Mouse (Mus musculus): ENCODE data around the gene Slc13a1. TPM values are rescaled to one million over a fixed set of nuclear protein-coding genes. Genes with fewer than 3 reads are reported as not detected.
"Not testable (repeated sequence)": the region's sequence is repeated elsewhere in the genome, so short reads cannot be mapped to it uniquely, and the experiment has no call there.

The Slc13a1 gene
- polyA plus RNA-seq (2015; fragmentation: Nextera tagmentation; extraction: Ambion mirVana), result 0.21 and 0.28 TPM in 2 replicates

DNA sequence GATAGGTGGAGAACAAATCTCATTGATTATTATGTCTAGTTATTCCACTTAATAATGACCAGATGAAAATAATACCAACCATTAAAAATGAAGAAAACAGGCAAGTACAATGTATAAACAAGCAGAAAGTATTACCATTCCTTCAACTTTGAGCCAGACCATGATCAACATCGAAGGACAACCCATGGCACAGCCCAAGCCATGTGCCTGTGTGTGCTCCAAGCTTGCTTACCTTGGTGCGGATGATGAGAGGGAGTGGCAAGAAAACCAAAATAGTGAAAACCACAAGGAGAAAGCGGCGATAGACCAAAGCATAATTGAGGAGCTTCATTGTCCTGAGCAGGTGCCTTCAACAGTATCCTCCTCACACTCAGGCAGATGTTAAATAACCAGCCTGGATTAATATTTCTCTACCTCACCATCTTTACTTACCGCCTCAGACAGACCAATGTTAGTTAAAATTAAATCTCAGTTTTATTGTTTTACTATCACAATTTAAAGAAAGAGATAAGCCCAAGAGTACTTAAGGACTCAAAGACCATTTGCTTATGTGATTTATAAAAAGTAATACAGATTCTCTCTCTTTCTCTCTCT, at the start of gene Slc13a1:
TSS of gene Slc13a1 (minus strand) at position 359 of the 594 bp plus-strand sequence.
- H3K27me3 ChIP-seq (ENCODE audit: control insufficient read depth, insufficient read depth, low read length), result no peaks in the 10 kb centered on the region
- no peak within 1 kb of the TSS for H3K4me2 ChIP-seq (ENCODE audit: low read depth, low read length)
- no peaks in the 10 kb centered on the region for H3K36me3 ChIP-seq (ENCODE audit: control insufficient read depth, insufficient read depth, low read length)
- no peak for ATAC-seq (ENCODE audit: insufficient read depth, low FRiP score)
- no peak within 1 kb of the TSS for H3K9ac ChIP-seq (ENCODE audit: low read length)
- no peak within 1 kb of the TSS for H3K4me3 ChIP-seq (replicated peaks; ENCODE audit: low read length)
- H3K27ac ChIP-seq (ENCODE audit: low read length), result no peak within 1 kb of the TSS
- no peaks in the 10 kb centered on the region for H3K9me3 ChIP-seq (replicated peaks; ENCODE audit: control insufficient read depth, low read length)
- H3K4me1 ChIP-seq (ENCODE audit: control insufficient read depth, insufficient read depth, low read length), result no peaks in the 10 kb centered on the region
- WGBS, result 80% methylated on average over 5 of the region's 5 CpGs

DNA sequence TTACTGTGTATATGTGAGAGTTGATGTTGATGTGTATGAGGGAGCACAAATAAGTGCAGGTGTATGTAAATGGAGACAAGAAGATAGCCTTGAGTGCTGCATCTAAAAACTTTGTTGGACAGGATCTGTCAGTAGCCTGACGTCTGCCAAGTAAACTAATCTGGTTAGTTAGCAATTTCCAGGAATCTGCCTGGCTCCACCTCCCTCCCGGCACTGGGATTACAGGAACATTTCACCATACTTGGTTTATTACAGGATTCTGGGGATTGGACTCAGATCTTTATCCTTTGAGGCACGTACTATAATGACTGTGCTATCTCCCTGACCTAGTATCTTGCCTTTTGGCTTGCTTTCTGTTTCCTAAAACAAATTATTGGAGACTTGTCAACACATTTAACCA, 40.0 kb upstream of the Slc13a1 start:
- H3K9me3 ChIP-seq (replicated peaks; ENCODE audit: control insufficient read depth, low read length), result no peaks in the 10 kb centered on the region
- no peaks in the 10 kb centered on the region for H3K36me3 ChIP-seq (ENCODE audit: control insufficient read depth, insufficient read depth, low read length)
- no peak overlapping the region for H3K4me2 ChIP-seq (ENCODE audit: low read depth, low read length)
- H3K27me3 ChIP-seq (ENCODE audit: control insufficient read depth, insufficient read depth, low read length), result no peaks in the 10 kb centered on the region
- no peak for ATAC-seq (ENCODE audit: insufficient read depth, low FRiP score)
- H3K4me3 ChIP-seq (replicated peaks; ENCODE audit: low read length), result no peak overlapping the region
- no peaks in the 10 kb centered on the region for H3K4me1 ChIP-seq (ENCODE audit: control insufficient read depth, insufficient read depth, low read length)
- no peak overlapping the region for H3K9ac ChIP-seq (ENCODE audit: low read length)
- WGBS, result 74% methylated on average over 3 of the region's 3 CpGs
- H3K27ac ChIP-seq (ENCODE audit: low read length), result no peak overlapping the region

DNA sequence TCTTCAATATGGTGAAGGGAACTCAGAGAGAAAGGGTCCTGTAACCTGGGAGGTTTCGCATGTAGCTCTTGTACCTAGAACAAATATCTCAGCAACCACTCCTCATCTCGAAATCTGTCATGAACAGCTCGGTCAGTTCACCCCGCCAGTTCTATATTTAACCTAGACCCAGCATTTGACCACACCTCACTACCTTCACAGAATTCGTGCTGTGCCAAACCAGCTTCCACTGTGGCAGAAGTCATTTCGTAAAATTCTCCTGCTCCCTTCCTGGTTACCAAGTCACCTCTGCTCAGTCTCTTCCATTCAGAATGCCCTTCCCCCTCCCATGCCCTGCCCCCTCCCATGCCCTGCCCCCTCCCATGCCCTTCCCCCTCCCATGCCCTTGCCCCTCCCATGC, 34.3 kb upstream of the Slc13a1 start:
- ATAC-seq (ENCODE audit: insufficient read depth, low FRiP score), result no peak
- 80% methylated on average over 6 of the region's 6 CpGs for WGBS
- Histone ChIP-seq H3K9me3 (replicated peaks; ENCODE audit: control insufficient read depth, low read length) (no peaks in the 10 kb centered on the region), H3K27ac (ENCODE audit: low read length) (no peak overlapping the region), H3K4me2 (ENCODE audit: low read depth, low read length) (no peak overlapping the region), H3K36me3 (ENCODE audit: control insufficient read depth, insufficient read depth, low read length) (no peaks in the 10 kb centered on the region), H3K4me1 (ENCODE audit: control insufficient read depth, insufficient read depth, low read length) (no peaks in the 10 kb centered on the region), H3K27me3 (ENCODE audit: control insufficient read depth, insufficient read depth, low read length) (no peaks in the 10 kb centered on the region), H3K9ac (ENCODE audit: low read length) (no peak overlapping the region), H3K4me3 (replicated peaks; ENCODE audit: low read length) (no peak overlapping the region)

DNA sequence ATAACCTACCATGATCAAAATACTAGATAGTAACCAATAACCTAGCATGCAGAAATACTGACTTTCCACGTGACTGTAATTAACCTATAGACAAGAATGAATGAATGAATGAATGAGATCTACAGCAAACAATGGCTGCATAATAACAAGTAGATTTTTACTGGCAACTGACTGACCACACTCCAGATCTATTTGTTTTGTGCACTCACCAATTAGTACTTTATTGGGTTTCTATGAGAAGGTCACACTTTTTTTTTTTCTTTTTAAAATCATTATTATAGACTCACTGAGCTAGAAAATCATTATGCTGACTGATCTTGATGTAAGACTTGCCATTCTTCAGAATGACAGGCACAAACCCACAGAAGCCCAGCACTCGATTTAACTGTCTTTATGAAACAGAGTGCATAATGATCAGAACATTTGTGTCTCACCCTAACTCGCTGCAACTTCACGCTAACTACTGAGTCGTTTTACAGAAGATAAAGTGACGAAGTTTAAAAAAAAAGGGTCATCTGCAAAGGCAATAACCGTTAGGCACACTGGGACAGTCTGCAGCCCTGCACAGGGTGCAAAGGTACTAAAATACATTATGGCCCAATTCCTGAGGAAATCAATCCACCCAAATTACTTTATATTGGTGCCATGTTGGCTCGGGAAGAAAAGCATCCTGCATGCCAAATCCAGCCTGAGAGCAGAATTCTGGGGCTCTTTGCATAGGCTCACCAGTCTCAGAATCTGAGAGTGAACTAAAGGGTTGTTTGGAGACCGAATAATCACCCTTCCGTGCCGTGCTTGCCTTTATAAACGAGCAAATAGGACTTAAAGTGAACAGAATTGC, 33.0 kb upstream of the Slc13a1 start:
- 76% methylated on average over 12 of the region's 12 CpGs for WGBS
- ATAC-seq (ENCODE audit: insufficient read depth, low FRiP score), result no peak

DNA sequence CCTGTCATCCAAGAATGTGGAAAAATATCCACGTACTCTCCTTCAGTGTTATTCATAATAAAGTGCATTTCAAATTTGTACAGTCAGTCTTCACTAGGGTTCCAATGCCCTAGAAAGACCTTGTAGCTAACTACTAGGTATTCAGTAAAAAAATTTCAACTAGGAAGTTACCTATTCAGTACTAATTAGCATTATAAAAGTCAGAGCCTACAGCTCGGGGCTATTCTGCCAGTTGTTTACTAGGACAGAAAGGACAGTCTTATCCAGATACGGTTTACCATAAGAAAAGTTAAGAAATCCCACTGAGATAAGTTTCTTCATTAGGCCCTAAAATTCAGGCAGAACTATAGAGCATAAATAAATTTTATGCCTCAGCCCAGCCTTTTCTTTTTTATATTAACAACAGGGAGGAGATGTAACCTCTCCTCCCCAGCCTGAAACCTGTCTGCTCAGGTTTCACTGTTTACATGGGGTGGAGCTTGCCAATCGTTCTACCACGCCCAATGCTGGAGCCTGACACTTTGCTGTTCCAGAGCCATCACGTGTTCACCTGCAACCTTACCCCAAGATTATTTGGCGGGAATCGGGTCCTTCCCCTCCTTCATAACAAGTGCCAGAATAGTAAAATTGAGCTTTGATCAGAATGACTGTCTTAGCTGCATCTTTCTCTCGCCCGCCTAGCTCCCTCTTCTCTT, 29.8 kb upstream of the Slc13a1 start:
- H3K27ac ChIP-seq (ENCODE audit: low read length); H3K36me3 ChIP-seq (ENCODE audit: control insufficient read depth, insufficient read depth, low read length); H3K9ac ChIP-seq (ENCODE audit: low read length); ATAC-seq (ENCODE audit: insufficient read depth, low FRiP score); H3K4me3 ChIP-seq (replicated peaks; ENCODE audit: low read length); H3K27me3 ChIP-seq (ENCODE audit: control insufficient read depth, insufficient read depth, low read length); H3K9me3 ChIP-seq (replicated peaks; ENCODE audit: control insufficient read depth, low read length); H3K4me2 ChIP-seq (ENCODE audit: low read depth, low read length); H3K4me1 ChIP-seq (ENCODE audit: control insufficient read depth, insufficient read depth, low read length): not testable (repeated sequence)
- 73% methylated on average over 10 of the region's 10 CpGs for WGBS

More for the DNA sequence above, 33.0 kb upstream of the Slc13a1 start:
- H3K4me1 ChIP-seq (ENCODE audit: control insufficient read depth, insufficient read depth, low read length), result no peaks in the 10 kb centered on the region
- no peak overlapping the region for H3K4me2 ChIP-seq (ENCODE audit: low read depth, low read length)
- no peak overlapping the region for H3K27ac ChIP-seq (ENCODE audit: low read length)
- no peak overlapping the region for H3K9ac ChIP-seq (ENCODE audit: low read length)
- no peaks in the 10 kb centered on the region for H3K9me3 ChIP-seq (replicated peaks; ENCODE audit: control insufficient read depth, low read length)
- H3K36me3 ChIP-seq (ENCODE audit: control insufficient read depth, insufficient read depth, low read length), result no peaks in the 10 kb centered on the region
- no peaks in the 10 kb centered on the region for H3K27me3 ChIP-seq (ENCODE audit: control insufficient read depth, insufficient read depth, low read length)
- H3K4me3 ChIP-seq (replicated peaks; ENCODE audit: low read length), result no peak overlapping the region

DNA sequence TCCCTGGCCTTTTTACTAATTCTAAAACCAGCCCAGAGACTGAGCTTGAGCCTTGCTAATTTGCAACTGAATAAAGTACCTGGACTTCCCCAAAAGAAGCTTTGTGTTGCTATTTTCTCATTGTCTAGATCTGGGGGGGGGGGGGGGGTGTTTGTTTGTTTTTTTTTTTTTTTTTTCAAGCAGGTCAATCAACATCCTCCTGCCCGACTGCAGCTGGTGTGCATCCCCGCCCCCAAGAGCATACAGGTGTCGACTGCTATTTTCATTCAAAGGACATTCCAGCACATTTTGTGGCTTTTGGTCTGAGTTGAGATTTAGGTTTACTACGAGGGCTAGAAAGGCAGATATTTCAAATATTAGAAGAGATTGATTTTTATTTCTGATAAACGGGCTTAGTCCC, 28.5 kb upstream of the Slc13a1 start:
- H3K27me3 ChIP-seq (ENCODE audit: control insufficient read depth, insufficient read depth, low read length); H3K9me3 ChIP-seq (replicated peaks; ENCODE audit: control insufficient read depth, low read length); H3K4me3 ChIP-seq (replicated peaks; ENCODE audit: low read length); ATAC-seq (ENCODE audit: insufficient read depth, low FRiP score); H3K27ac ChIP-seq (ENCODE audit: low read length); H3K4me2 ChIP-seq (ENCODE audit: low read depth, low read length); H3K9ac ChIP-seq (ENCODE audit: low read length); H3K36me3 ChIP-seq (ENCODE audit: control insufficient read depth, insufficient read depth, low read length); H3K4me1 ChIP-seq (ENCODE audit: control insufficient read depth, insufficient read depth, low read length): not testable (repeated sequence)
- WGBS, result 55% methylated on average over 5 of the region's 5 CpGs

DNA sequence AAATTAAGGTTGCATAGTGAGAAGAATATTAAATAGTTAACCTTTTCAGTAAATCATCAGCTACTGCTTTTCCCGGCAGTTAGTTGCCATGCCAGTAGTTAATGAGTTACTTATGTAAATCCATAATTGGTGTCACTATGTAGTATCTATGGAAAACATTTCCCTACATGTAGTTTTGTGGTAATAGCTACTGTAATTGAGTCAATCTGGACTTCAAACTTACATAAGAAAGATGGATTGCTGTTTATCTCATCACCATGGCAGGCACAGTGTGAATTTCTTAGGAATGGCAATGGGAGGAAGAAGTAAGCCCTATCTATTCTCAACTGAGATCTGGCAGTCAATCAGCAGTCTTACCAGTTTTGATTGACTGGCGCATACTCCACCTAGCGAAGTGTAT, 15.5 kb upstream of the Slc13a1 start:
- no peak overlapping the region for H3K27ac ChIP-seq (ENCODE audit: low read length)
- 72% methylated on average over 3 of the region's 3 CpGs for WGBS
- no peaks in the 10 kb centered on the region for H3K4me1 ChIP-seq (ENCODE audit: control insufficient read depth, insufficient read depth, low read length)
- H3K9me3 ChIP-seq (replicated peaks; ENCODE audit: control insufficient read depth, low read length), result no peaks in the 10 kb centered on the region
- H3K36me3 ChIP-seq (ENCODE audit: control insufficient read depth, insufficient read depth, low read length), result no peaks in the 10 kb centered on the region
- no peak overlapping the region for H3K4me3 ChIP-seq (replicated peaks; ENCODE audit: low read length)
- no peaks in the 10 kb centered on the region for H3K27me3 ChIP-seq (ENCODE audit: control insufficient read depth, insufficient read depth, low read length)
- no peak overlapping the region for H3K9ac ChIP-seq (ENCODE audit: low read length)
- ATAC-seq (ENCODE audit: insufficient read depth, low FRiP score), result no peak
- no peak overlapping the region for H3K4me2 ChIP-seq (ENCODE audit: low read depth, low read length)

DNA sequence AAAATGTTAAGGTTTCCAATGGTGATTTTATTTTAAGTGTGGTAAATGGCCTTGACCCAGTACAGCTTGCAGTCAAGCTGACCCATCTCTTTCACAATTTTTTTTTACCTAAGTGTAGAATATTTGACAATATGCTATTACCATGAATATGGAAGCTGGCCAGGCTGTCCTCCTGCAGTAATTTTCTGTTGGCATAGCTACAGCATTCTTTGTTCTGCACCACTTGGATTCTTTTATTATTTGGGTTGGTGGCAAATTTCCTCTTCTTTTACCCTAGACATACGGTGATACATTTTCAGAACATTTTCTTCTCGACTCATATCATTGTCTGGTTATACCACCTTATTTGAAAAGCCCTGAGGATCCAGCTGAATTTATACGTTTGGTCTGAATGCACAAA, 7.5 kb upstream of the Slc13a1 start:
- Histone ChIP-seq H3K9ac (ENCODE audit: low read length) (no peak overlapping the region), H3K4me3 (replicated peaks; ENCODE audit: low read length) (no peak overlapping the region), H3K36me3 (ENCODE audit: control insufficient read depth, insufficient read depth, low read length) (no peaks in the 10 kb centered on the region), H3K4me1 (ENCODE audit: control insufficient read depth, insufficient read depth, low read length) (no peaks in the 10 kb centered on the region), H3K9me3 (replicated peaks; ENCODE audit: control insufficient read depth, low read length) (no peaks in the 10 kb centered on the region), H3K27ac (ENCODE audit: low read length) (no peak overlapping the region), H3K4me2 (ENCODE audit: low read depth, low read length) (no peak overlapping the region), H3K27me3 (ENCODE audit: control insufficient read depth, insufficient read depth, low read length) (no peaks in the 10 kb centered on the region)
- ATAC-seq (ENCODE audit: insufficient read depth, low FRiP score), result no peak
- 78% methylated on average over 3 of the region's 3 CpGs for WGBS

DNA sequence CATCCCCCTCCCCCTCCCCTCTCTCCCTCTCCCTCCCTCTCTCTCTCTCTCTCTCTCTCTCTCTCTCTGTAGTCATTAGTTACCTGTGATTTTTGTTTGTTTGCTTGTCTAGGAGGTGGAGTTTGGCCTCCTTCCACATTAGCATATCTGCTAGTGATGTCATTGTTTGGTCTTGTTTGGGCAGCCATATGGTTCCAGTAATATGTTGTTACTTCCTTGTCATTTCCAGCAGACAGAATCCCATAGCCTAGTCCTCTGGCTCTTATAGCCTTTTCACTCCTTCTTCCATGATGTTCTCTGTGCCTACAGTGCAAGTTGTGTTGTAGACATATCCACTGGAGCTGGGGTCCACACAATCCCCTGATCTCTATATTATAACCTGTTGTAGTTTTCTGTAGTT, 6.1 kb upstream of the Slc13a1 start:
- Histone ChIP-seq H3K4me3 (replicated peaks; ENCODE audit: low read length) (no peak overlapping the region), H3K9me3 (replicated peaks; ENCODE audit: control insufficient read depth, low read length) (no peaks in the 10 kb centered on the region), H3K4me1 (ENCODE audit: control insufficient read depth, insufficient read depth, low read length) (no peaks in the 10 kb centered on the region), H3K4me2 (ENCODE audit: low read depth, low read length) (no peak overlapping the region), H3K36me3 (ENCODE audit: control insufficient read depth, insufficient read depth, low read length) (no peaks in the 10 kb centered on the region), H3K27ac (ENCODE audit: low read length) (no peak overlapping the region), H3K27me3 (ENCODE audit: control insufficient read depth, insufficient read depth, low read length) (no peaks in the 10 kb centered on the region), H3K9ac (ENCODE audit: low read length) (no peak overlapping the region)
- no peak for ATAC-seq (ENCODE audit: insufficient read depth, low FRiP score)

Measured in stomach, embryonic 16.5 days (tissue).